Mouse (Mus musculus) cortical plate, adult 2 months (tissue): ENCODE measurements at regions not wholly inside any gene's neighbourhood (a gene's known extent, or its start where the extent isn't known, plus 50 kb on each side); places are given as distances from the start of the nearest gene placed in this dataset.

ENCODE experiments used
- CTCF ChIP-seq: fragments of 200-500 bp; IDR thresholded peaks from 2 replicates; pipeline ENCODE4 v1.5.1; 2011; ENCODE audit warnings: mild to moderate bottlenecking, control low read depth, low read length; ENCODE audit not compliant: insufficient read depth; ENCODE audit errors: extremely low read depth
- POLR2A ChIP-seq: fragments of 200-500 bp; IDR thresholded peaks from 2 replicates; pipeline ENCODE4 v1.6.1; 2011; ENCODE audit warnings: mild to moderate bottlenecking, low read length, control low read depth; ENCODE audit not compliant: insufficient read depth; ENCODE audit errors: extremely low read depth

- no peak for TF ChIP-seq CTCF
- no peak for TF ChIP-seq POLR2A
Observed at GRCm38 (mm10) chr8:87093716-87094115, 208.7 kb upstream of the N4bp1 start.
